Mouse (Mus musculus): Measurements from ENCODE around the gene Pisd. TPM values are rescaled to one million over a fixed set of nuclear protein-coding genes. Genes with fewer than 3 reads are reported as not detected.
A peak's percentile ranks its signal among the peaks of the same experiment; 100 is the strongest.
"Not testable (repeated sequence)": the region's sequence is repeated elsewhere in the genome, so short reads cannot be mapped to it uniquely, and the experiment has no call there.

Gene Pisd
- polyA plus RNA-seq, 1 experiment from 2014 or later: 65.4 TPM

GRCm38 (mm10) chr5:32767636-32768373 is 17.6 kb downstream of the Pisd start:
- no peak overlapping the region for H3K27ac ChIP-seq
- no peak overlapping the region for H3K9ac ChIP-seq
- no peak overlapping the region for H3K4me3 ChIP-seq
- H3K4me1 ChIP-seq: no peaks in the 10 kb centered on the region
- no peaks in the 10 kb centered on the region for H3K9me3 ChIP-seq
- no peak for ATAC-seq (ENCODE audit: borderline replicate concordance, extremely low read depth, low FRiP score, low TSS enrichment)
- H3K36me3 ChIP-seq: peaks cover 16% of the 10 kb centered on the region; the same call in 1 of the 2 replicates
- no peaks in the 10 kb centered on the region for H3K27me3 ChIP-seq
- no peak overlapping the region for H3K4me2 ChIP-seq
- WGBS: 84% methylated on average over 4 of the region's 4 CpGs

- no peaks in the 10 kb centered on the region for H3K4me1 ChIP-seq
- no peak overlapping the region for H3K27ac ChIP-seq
Measured at GRCm38 (mm10) chr5:32767004-32767403, 18.4 kb downstream of the Pisd start.

GRCm38 (mm10) chr5:32761566-32762140 is 23.8 kb downstream of the Pisd start:
- H3K4me1 ChIP-seq: no peaks in the 10 kb centered on the region
- H3K4me2 ChIP-seq: no peak overlapping the region
- WGBS: 84% methylated on average over 5 of the region's 5 CpGs
- H3K9ac ChIP-seq: no peak overlapping the region
- no peak overlapping the region for H3K27ac ChIP-seq
- H3K27me3 ChIP-seq: no peaks in the 10 kb centered on the region
- peaks cover 14% of the 10 kb centered on the region; the same call in 1 of the 2 replicates for H3K36me3 ChIP-seq
- no peaks in the 10 kb centered on the region for H3K9me3 ChIP-seq
- ATAC-seq (ENCODE audit: borderline replicate concordance, extremely low read depth, low FRiP score, low TSS enrichment): no peak
- no peak overlapping the region for H3K4me3 ChIP-seq

More at GRCm38 (mm10) chr5:32767004-32767403, 18.4 kb downstream of the Pisd start:
- 40% methylated on average over 3 of the region's 3 CpGs for WGBS
- Histone ChIP-seq H3K36me3 (peaks cover 14% of the 10 kb centered on the region; the same call in 1 of the 2 replicates), H3K9ac (no peak overlapping the region), H3K4me3 (no peak overlapping the region), H3K9me3 (no peaks in the 10 kb centered on the region), H3K4me2 (no peak overlapping the region), H3K27me3 (no peaks in the 10 kb centered on the region)
- ATAC-seq (ENCODE audit: borderline replicate concordance, extremely low read depth, low FRiP score, low TSS enrichment): no peak

GRCm38 (mm10) chr5:32760787-32761186 is 24.7 kb downstream of the Pisd start:
- 63% methylated on average over 3 of the region's 3 CpGs for WGBS
- Histone ChIP-seq H3K4me3 (no peak overlapping the region), H3K4me1 (no peaks in the 10 kb centered on the region), H3K9ac (no peak overlapping the region), H3K4me2 (no peak overlapping the region), H3K36me3 (peaks cover 14% of the 10 kb centered on the region; the same call in 1 of the 2 replicates), H3K9me3 (no peaks in the 10 kb centered on the region), H3K27me3 (no peaks in the 10 kb centered on the region), H3K27ac (no peak overlapping the region)
- ATAC-seq (ENCODE audit: borderline replicate concordance, extremely low read depth, low FRiP score, low TSS enrichment): no peak

GRCm38 (mm10) chr5:32760352-32760751 is 25.1 kb downstream of the Pisd start:
- H3K36me3 ChIP-seq: peaks cover 14% of the 10 kb centered on the region; the same call in 1 of the 2 replicates
- not testable (repeated sequence) for H3K4me1 ChIP-seq; H3K9me3 ChIP-seq; H3K9ac ChIP-seq; H3K27me3 ChIP-seq; H3K4me2 ChIP-seq; H3K4me3 ChIP-seq; H3K27ac ChIP-seq; ATAC-seq (ENCODE audit: borderline replicate concordance, extremely low read depth, low FRiP score, low TSS enrichment)
- 94% methylated on average over 18 of the region's 18 CpGs for WGBS

GRCm38 (mm10) chr5:32759662-32760061 is 25.8 kb downstream of the Pisd start:
- H3K4me3 ChIP-seq: no peak overlapping the region
- ATAC-seq (ENCODE audit: borderline replicate concordance, extremely low read depth, low FRiP score, low TSS enrichment): no peak
- no peaks in the 10 kb centered on the region for H3K4me1 ChIP-seq
- H3K4me2 ChIP-seq: no peak overlapping the region
- H3K9ac ChIP-seq: no peak overlapping the region
- peaks cover 14% of the 10 kb centered on the region; the same call in 1 of the 2 replicates for H3K36me3 ChIP-seq
- H3K9me3 ChIP-seq: no peaks in the 10 kb centered on the region
- no peak overlapping the region for H3K27ac ChIP-seq
- WGBS: 72% methylated on average over 2 of the region's 2 CpGs
- no peaks in the 10 kb centered on the region for H3K27me3 ChIP-seq

GRCm38 (mm10) chr5:32756141-32756540 is 29.3 kb downstream of the Pisd start:
- Histone ChIP-seq H3K27ac (no peak overlapping the region), H3K4me1 (no peaks in the 10 kb centered on the region), H3K36me3 (no peaks in the 10 kb centered on the region), H3K9me3 (no peaks in the 10 kb centered on the region), H3K27me3 (no peaks in the 10 kb centered on the region), H3K4me2 (no peak overlapping the region), H3K9ac (no peak overlapping the region), H3K4me3 (no peak overlapping the region)
- no peak for ATAC-seq (ENCODE audit: borderline replicate concordance, extremely low read depth, low FRiP score, low TSS enrichment)
- 93% methylated on average over 8 of the region's 8 CpGs for WGBS

GRCm38 (mm10) chr5:32751736-32752135 is 33.7 kb downstream of the Pisd start:
- no peak overlapping the region for H3K4me3 ChIP-seq
- no peak overlapping the region for H3K4me2 ChIP-seq
- peaks cover 8% of the 10 kb centered on the region for H3K4me1 ChIP-seq
- 50% methylated on average over 2 of the region's 2 CpGs for WGBS
- no peak for ATAC-seq (ENCODE audit: borderline replicate concordance, extremely low read depth, low FRiP score, low TSS enrichment)
- H3K27ac ChIP-seq: no peak overlapping the region
- H3K9me3 ChIP-seq: no peaks in the 10 kb centered on the region
- no peaks in the 10 kb centered on the region for H3K36me3 ChIP-seq
- no peaks in the 10 kb centered on the region for H3K27me3 ChIP-seq
- no peak overlapping the region for H3K9ac ChIP-seq

GRCm38 (mm10) chr5:32748936-32749335 is 36.5 kb downstream of the Pisd start:
- Histone ChIP-seq H3K27me3 (no peaks in the 10 kb centered on the region), H3K9me3 (no peaks in the 10 kb centered on the region), H3K4me1 (peaks cover 25% of the 10 kb centered on the region), H3K36me3 (no peaks in the 10 kb centered on the region), H3K27ac (no peak overlapping the region), H3K9ac (no peak overlapping the region), H3K4me3 (no peak overlapping the region), H3K4me2 (no peak overlapping the region)
- 70% methylated on average over 6 of the region's 6 CpGs for WGBS
- ATAC-seq (ENCODE audit: borderline replicate concordance, extremely low read depth, low FRiP score, low TSS enrichment): no peak

- Histone ChIP-seq H3K9me3 (no peaks in the 10 kb centered on the region), H3K9ac (no peak overlapping the region), H3K27me3 (no peaks in the 10 kb centered on the region), H3K4me1 (peaks cover 25% of the 10 kb centered on the region), H3K36me3 (no peaks in the 10 kb centered on the region), H3K27ac (no peak overlapping the region), H3K4me2 (no peak overlapping the region), H3K4me3 (no peak overlapping the region)
- no peak for ATAC-seq (ENCODE audit: borderline replicate concordance, extremely low read depth, low FRiP score, low TSS enrichment)
- 66% methylated on average over 6 of the region's 6 CpGs for WGBS
Measured at GRCm38 (mm10) chr5:32747650-32748375, 37.6 kb downstream of the Pisd start.

- WGBS: 2% methylated on average over 7 of the region's 10 CpGs
- Histone ChIP-seq H3K9ac (peak overlapping the region; percentile 54), H3K4me3 (peak overlapping the region; percentile 50), H3K27ac (peak overlapping the region; percentile 87), H3K36me3 (no peaks in the 10 kb centered on the region), H3K27me3 (no peaks in the 10 kb centered on the region), H3K4me1 (peaks cover 25% of the 10 kb centered on the region), H3K9me3 (no peaks in the 10 kb centered on the region), H3K4me2 (peak overlapping the region; percentile 56)
- ATAC-seq (ENCODE audit: borderline replicate concordance, extremely low read depth, low FRiP score, low TSS enrichment): peak; percentile 93
Measured at GRCm38 (mm10) chr5:32745705-32746655, 39.5 kb downstream of the Pisd start.

Data from lung, embryonic 15.5 days (tissue).